Mouse (Mus musculus) heart, postnatal 0 days (tissue): ENCODE measurements around the gene Catsperd.

Experiments used
- CTCF ChIP-seq: IDR thresholded peaks from 2 replicates; pipeline ENCODE4 v1.5.1; 2016; ENCODE audit warnings: antibody characterized with exemption, control low read depth, low read depth
- EP300 ChIP-seq: IDR thresholded peaks from 2 replicates; pipeline ENCODE4 v1.6.1; 2016; ENCODE audit warnings: antibody characterized with exemption, low read depth

GRCm38 (mm10) chr17:56667591-56667990 is 39.6 kb downstream of the Catsperd start:
- TF ChIP-seq CTCF (no peak), EP300 (no peak)
